Mouse (Mus musculus): ENCODE measurements around the gene Ostm1. TPM values are rescaled to one million over a fixed set of nuclear protein-coding genes. Genes with fewer than 3 reads are reported as not detected.

Gene Ostm1
- polyA plus RNA-seq, 1 experiment from 2014 or later = 13.3 TPM

DNA sequence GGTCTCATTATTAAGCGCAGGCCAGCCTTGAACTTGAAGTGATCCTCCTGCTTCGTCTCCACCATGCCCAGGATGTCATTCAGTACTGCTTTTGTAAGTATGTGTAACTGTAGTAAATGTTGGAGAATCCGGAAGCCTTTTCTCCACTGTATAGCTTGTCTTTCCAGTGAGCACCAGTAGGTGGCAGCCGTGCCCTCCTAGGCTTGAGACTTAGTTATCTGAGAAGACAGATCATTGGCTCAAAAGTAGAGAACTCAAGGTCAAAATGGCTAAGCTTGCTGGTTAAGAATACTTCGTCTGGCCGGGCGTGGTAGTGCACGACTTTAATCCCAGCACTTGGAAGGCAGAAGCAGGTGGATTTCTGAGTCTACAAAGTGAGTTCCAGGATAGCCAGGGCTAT lies 113.4 kb downstream of the Ostm1 start:
- no peak overlapping the region for H3K4me3 ChIP-seq (ENCODE audit: low read length)
- WGBS = 23% methylated on average over 8 of the region's 8 CpGs
- H3K27ac ChIP-seq (ENCODE audit: low read length) = no peak overlapping the region
- no peak for ATAC-seq (ENCODE audit: low read depth)
- H3K36me3 ChIP-seq (ENCODE audit: control insufficient read depth, insufficient read depth, low read length) = no peaks in the 10 kb centered on the region
- H3K9me3 ChIP-seq (ENCODE audit: control insufficient read depth, low read length) = no peaks in the 10 kb centered on the region
- H3K9ac ChIP-seq (ENCODE audit: low read length) = no peak overlapping the region
- H3K27me3 ChIP-seq (ENCODE audit: control insufficient read depth, insufficient read depth, low read depth, low read length) = no peaks in the 10 kb centered on the region
- no peak overlapping the region for H3K4me2 ChIP-seq (ENCODE audit: low read depth, low read length)
- H3K4me1 ChIP-seq (replicated peaks; ENCODE audit: control insufficient read depth, insufficient read depth, low read length) = no peaks in the 10 kb centered on the region

DNA sequence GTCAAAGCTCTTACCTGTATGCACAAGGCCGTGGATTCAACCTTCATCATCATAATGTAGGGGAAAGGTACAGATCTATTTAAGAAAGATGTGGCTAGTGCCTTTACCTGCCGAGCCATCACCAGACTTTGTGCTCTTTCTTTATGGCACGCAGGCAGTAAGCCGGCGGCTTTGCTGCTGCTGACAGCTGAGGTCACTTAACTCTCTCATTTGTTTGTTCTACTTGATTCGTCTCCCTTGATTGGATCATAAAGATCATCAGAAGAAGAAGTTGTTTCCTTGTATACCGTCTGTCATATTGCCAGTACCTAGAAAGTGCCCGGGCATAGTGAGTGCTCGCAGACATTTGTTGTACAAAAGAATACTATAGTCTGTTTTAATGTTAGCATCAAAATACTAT lies 114.8 kb downstream of the Ostm1 start:
- Histone ChIP-seq H3K36me3 (ENCODE audit: control insufficient read depth, insufficient read depth, low read length) (no peaks in the 10 kb centered on the region), H3K9me3 (ENCODE audit: control insufficient read depth, low read length) (no peaks in the 10 kb centered on the region), H3K4me3 (ENCODE audit: low read length) (no peak overlapping the region), H3K27ac (ENCODE audit: low read length) (no peak overlapping the region), H3K9ac (ENCODE audit: low read length) (no peak overlapping the region), H3K4me1 (replicated peaks; ENCODE audit: control insufficient read depth, insufficient read depth, low read length) (no peaks in the 10 kb centered on the region), H3K27me3 (ENCODE audit: control insufficient read depth, insufficient read depth, low read depth, low read length) (no peaks in the 10 kb centered on the region), H3K4me2 (ENCODE audit: low read depth, low read length) (no peak overlapping the region)
- no peak for ATAC-seq (ENCODE audit: low read depth)
- WGBS = 74% methylated on average over 9 of the region's 9 CpGs

GRCm38 (mm10) chr10:42698994-42699393 lies 115.4 kb downstream of the Ostm1 start:
- Histone ChIP-seq H3K4me2 (ENCODE audit: low read depth, low read length) (no peak overlapping the region), H3K27me3 (ENCODE audit: control insufficient read depth, insufficient read depth, low read depth, low read length) (no peaks in the 10 kb centered on the region), H3K36me3 (ENCODE audit: control insufficient read depth, insufficient read depth, low read length) (no peaks in the 10 kb centered on the region), H3K27ac (ENCODE audit: low read length) (no peak overlapping the region), H3K4me3 (ENCODE audit: low read length) (no peak overlapping the region), H3K9ac (ENCODE audit: low read length) (no peak overlapping the region), H3K9me3 (ENCODE audit: control insufficient read depth, low read length) (no peaks in the 10 kb centered on the region), H3K4me1 (replicated peaks; ENCODE audit: control insufficient read depth, insufficient read depth, low read length) (no peaks in the 10 kb centered on the region)
- WGBS = 80% methylated on average over 8 of the region's 8 CpGs
- ATAC-seq (ENCODE audit: low read depth) = no peak

GRCm38 (mm10) chr10:42702111-42702510 lies 118.5 kb downstream of the Ostm1 start:
- H3K9ac ChIP-seq (ENCODE audit: low read length) = no peak overlapping the region
- H3K27me3 ChIP-seq (ENCODE audit: control insufficient read depth, insufficient read depth, low read depth, low read length) = no peaks in the 10 kb centered on the region
- no peaks in the 10 kb centered on the region for H3K4me1 ChIP-seq (replicated peaks; ENCODE audit: control insufficient read depth, insufficient read depth, low read length)
- 59% methylated on average over 2 of the region's 2 CpGs for WGBS
- ATAC-seq (ENCODE audit: low read depth) = peak; percentile 36; the same call in 1 of the 2 replicates
- H3K9me3 ChIP-seq (ENCODE audit: control insufficient read depth, low read length) = no peaks in the 10 kb centered on the region
- H3K36me3 ChIP-seq (ENCODE audit: control insufficient read depth, insufficient read depth, low read length) = no peaks in the 10 kb centered on the region
- no peak overlapping the region for H3K4me3 ChIP-seq (ENCODE audit: low read length)
- no peak overlapping the region for H3K27ac ChIP-seq (ENCODE audit: low read length)
- H3K4me2 ChIP-seq (ENCODE audit: low read depth, low read length) = no peak overlapping the region

DNA sequence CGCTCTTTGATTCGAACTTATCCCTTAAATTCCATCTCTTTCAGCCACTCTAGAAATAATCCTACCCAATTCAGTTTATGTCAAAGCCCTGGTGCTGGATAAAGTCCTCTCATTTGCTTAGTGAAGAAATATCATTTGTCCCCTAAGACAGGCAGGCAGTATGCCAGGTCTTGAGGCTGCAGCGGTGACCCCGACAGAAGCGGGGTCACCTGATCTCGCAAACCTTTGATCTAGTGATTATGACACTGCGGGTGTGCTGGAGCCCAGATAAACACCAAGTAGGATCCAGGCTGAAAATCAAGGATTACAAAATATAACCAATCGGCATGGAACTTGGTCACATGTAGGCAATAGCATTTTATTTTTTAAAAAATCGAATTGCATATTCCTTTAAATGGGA lies 131.1 kb downstream of the Ostm1 start:
- no peaks in the 10 kb centered on the region for H3K36me3 ChIP-seq (ENCODE audit: control insufficient read depth, insufficient read depth, low read length)
- H3K9ac ChIP-seq (ENCODE audit: low read length) = no peak overlapping the region
- no peak for ATAC-seq (ENCODE audit: low read depth)
- no peaks in the 10 kb centered on the region; the same call in 1 of the 2 replicates for H3K27me3 ChIP-seq (ENCODE audit: control insufficient read depth, insufficient read depth, low read depth, low read length)
- peak overlapping the region; percentile 47; the same call in 1 of the 2 replicates for H3K4me2 ChIP-seq (ENCODE audit: low read depth, low read length)
- H3K4me3 ChIP-seq (ENCODE audit: low read length) = no peak overlapping the region
- 11% methylated on average over 9 of the region's 9 CpGs for WGBS
- no peak overlapping the region for H3K27ac ChIP-seq (ENCODE audit: low read length)
- H3K9me3 ChIP-seq (ENCODE audit: control insufficient read depth, low read length) = no peaks in the 10 kb centered on the region
- peaks cover 7% of the 10 kb centered on the region for H3K4me1 ChIP-seq (replicated peaks; ENCODE audit: control insufficient read depth, insufficient read depth, low read length)

DNA sequence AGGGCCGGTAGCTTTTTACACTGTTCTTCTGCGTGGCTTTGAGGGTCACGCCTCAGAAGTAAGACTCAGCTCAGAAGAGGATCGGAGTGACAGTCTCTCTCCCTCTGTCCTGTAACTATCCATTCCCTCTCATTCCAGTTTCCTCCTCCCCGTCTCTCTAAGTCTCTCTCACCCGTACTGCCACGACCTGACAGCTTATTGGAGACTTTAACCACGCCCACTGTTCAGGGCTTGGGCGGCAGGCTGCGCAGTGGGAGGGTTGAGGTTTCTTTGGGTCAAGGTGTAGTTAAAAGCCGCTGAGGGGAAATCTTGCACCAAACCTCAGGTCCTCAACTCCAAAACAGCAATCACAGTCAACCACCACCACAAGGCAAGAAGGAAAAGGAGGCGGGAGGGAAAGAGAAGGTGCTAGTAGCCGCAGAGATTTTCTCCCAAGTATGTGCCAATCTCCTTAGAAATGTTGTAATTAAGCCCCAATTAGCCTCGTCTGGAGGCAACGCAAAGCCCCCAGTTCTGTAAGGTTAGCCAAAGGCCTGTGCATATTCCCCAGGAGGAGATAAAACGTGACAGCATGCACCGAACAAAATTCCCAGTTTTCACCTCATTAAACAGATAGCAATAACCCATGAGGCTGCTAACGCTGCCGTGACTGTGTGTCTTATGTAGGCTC lies 131.9 kb downstream of the Ostm1 start:
- Histone ChIP-seq H3K9me3 (ENCODE audit: control insufficient read depth, low read length) (no peaks in the 10 kb centered on the region), H3K27me3 (ENCODE audit: control insufficient read depth, insufficient read depth, low read depth, low read length) (no peaks in the 10 kb centered on the region; the same call in 1 of the 2 replicates), H3K9ac (ENCODE audit: low read length) (no peak overlapping the region), H3K36me3 (ENCODE audit: control insufficient read depth, insufficient read depth, low read length) (no peaks in the 10 kb centered on the region), H3K4me1 (replicated peaks; ENCODE audit: control insufficient read depth, insufficient read depth, low read length) (peaks cover 7% of the 10 kb centered on the region), H3K4me3 (ENCODE audit: low read length) (peak overlapping the region; percentile 15), H3K27ac (ENCODE audit: low read length) (no peak overlapping the region), H3K4me2 (ENCODE audit: low read depth, low read length) (peak overlapping the region; percentile 47)
- ATAC-seq (ENCODE audit: low read depth) = peak; percentile 57
- WGBS = 17% methylated on average over 19 of the region's 19 CpGs

DNA sequence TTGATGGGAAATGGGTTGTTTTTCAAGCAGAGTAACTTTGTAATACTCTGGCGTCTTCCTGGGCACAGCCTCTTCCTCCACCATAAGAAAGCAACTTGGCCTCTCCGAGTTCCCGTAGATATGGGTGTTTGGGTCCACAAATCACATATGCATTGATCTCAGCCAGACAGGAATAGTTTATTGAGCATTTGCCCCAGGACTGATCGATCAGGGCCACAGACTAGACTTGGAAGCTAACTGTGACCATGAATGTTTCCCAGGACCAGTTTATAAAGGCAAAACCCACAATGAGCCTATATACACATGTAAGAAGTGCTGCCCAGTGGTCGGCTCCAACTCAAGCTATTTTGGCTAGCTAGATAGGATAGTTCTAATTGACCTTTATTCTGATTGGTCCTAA lies 138.5 kb downstream of the Ostm1 start:
- Histone ChIP-seq H3K9me3 (ENCODE audit: control insufficient read depth, low read length) (no peaks in the 10 kb centered on the region), H3K9ac (ENCODE audit: low read length) (no peak overlapping the region), H3K27ac (ENCODE audit: low read length) (no peak overlapping the region), H3K4me1 (replicated peaks; ENCODE audit: control insufficient read depth, insufficient read depth, low read length) (no peaks in the 10 kb centered on the region), H3K27me3 (ENCODE audit: control insufficient read depth, insufficient read depth, low read depth, low read length) (no peaks in the 10 kb centered on the region), H3K4me3 (ENCODE audit: low read length) (no peak overlapping the region), H3K4me2 (ENCODE audit: low read depth, low read length) (no peak overlapping the region), H3K36me3 (ENCODE audit: control insufficient read depth, insufficient read depth, low read length) (no peaks in the 10 kb centered on the region)
- ATAC-seq (ENCODE audit: low read depth) = no peak
- 89% methylated on average over 5 of the region's 5 CpGs for WGBS

DNA sequence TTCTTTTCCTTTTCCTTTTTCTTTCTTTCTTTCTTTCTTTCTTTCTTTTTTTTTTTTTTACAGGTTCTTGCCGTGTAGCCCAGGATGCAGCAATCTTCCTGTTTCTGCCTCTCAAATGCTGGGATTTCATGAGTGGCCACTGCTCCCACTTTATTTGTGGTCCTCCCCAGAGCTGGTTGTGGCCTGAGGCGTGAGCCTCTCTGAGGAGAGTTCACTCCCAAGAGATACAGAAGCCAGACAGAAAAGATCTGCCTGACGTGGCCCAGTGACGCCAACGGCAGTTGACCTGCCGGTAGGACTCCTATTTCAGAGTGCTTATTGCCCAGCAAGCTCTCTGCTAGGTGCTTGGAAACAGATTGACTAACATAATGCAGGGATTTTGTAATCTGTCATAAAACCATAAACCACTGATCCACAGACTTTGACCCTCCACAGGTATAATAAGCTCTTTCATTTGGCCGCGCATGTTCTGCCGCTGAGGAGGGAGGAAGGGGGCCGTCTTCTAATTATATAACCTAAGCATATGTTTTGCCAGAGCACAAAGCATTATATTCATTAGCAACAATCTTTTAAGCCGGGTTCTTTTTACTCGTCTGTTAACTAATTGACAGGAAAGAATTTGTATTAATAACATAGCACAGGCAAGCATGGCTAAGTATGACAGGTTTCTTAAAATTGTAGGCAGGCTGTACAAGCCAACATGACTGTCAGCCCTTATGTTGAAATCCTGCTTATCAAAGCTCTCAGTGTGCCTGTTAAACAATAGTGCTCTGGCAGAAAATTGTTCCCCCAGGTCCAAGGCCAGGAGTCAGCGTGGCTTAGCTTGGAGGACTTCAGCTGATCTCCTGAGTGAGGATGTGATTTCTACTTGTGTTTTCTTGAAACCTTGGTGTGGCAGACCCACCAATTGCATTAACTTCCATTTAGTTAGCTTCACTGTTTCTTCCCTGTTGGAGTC lies 139.9 kb downstream of the Ostm1 start:
- Histone ChIP-seq H3K27me3 (ENCODE audit: control insufficient read depth, insufficient read depth, low read depth, low read length) (no peaks in the 10 kb centered on the region), H3K4me2 (ENCODE audit: low read depth, low read length) (no peak overlapping the region), H3K9me3 (ENCODE audit: control insufficient read depth, low read length) (no peaks in the 10 kb centered on the region), H3K27ac (ENCODE audit: low read length) (no peak overlapping the region), H3K36me3 (ENCODE audit: control insufficient read depth, insufficient read depth, low read length) (no peaks in the 10 kb centered on the region), H3K9ac (ENCODE audit: low read length) (no peak overlapping the region), H3K4me1 (replicated peaks; ENCODE audit: control insufficient read depth, insufficient read depth, low read length) (no peaks in the 10 kb centered on the region), H3K4me3 (ENCODE audit: low read length) (no peak overlapping the region)
- WGBS = 80% methylated on average over 13 of the region's 13 CpGs
- no peak for ATAC-seq (ENCODE audit: low read depth)

DNA sequence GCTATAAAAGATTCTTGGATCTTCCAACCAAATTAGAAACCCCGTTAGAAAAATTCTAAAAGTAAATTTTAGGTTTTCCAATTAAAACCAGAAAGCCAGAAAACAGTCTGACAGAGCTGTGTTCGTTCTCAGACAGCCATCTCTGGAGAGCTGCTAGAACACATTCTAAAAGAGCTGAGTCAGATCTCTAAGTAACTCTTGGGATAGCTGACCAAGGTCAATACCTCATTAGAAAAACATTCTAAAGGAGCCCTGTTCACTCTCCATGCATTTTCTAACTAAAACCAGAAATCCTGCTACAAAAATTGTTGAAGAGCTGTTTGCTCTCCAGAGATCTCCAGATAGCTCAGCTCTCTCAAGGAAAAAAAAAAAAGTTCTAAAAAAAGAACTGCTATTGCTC lies 146.0 kb downstream of the Ostm1 start:
- ATAC-seq (ENCODE audit: low read depth) = no peak
- 68% methylated on average over 2 of the region's 2 CpGs for WGBS
- no peaks in the 10 kb centered on the region for H3K4me1 ChIP-seq (replicated peaks; ENCODE audit: control insufficient read depth, insufficient read depth, low read length)
- H3K27me3 ChIP-seq (ENCODE audit: control insufficient read depth, insufficient read depth, low read depth, low read length) = no peaks in the 10 kb centered on the region
- H3K4me3 ChIP-seq (ENCODE audit: low read length) = no peak overlapping the region
- no peak overlapping the region for H3K27ac ChIP-seq (ENCODE audit: low read length)
- no peak overlapping the region for H3K9ac ChIP-seq (ENCODE audit: low read length)
- no peak overlapping the region for H3K4me2 ChIP-seq (ENCODE audit: low read depth, low read length)
- H3K9me3 ChIP-seq (ENCODE audit: control insufficient read depth, low read length) = no peaks in the 10 kb centered on the region
- H3K36me3 ChIP-seq (ENCODE audit: control insufficient read depth, insufficient read depth, low read length) = no peaks in the 10 kb centered on the region
